Mouse (Mus musculus): ENCODE results near the gene Cd2.

Gene Cd2

DNA sequence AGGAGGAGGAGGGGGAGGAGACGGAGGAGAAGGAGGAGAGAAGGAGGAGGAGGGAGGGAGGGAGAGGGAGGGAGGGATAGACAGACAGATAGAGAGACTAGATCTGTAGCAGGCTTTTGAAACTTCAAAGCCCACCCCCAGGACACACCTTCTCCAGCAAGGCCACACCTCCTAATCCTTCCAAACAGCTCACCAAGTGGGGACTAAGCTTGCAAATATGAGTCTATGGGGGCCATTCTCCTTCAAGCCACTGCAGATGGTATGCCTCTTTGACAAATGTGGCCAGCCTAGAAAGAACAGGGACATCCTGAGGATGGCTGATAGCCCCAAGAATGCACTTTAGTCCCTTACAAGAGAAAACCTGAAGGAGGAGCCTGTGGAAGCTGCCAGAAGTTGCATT is 15.6 kb downstream of the Cd2 start:
- DNase-seq (ENCODE audit: low read depth, low spot score), result no peak
- no peaks in the 10 kb centered on the region for H3K27me3 ChIP-seq (ENCODE audit: control insufficient read depth, insufficient read depth, low read length, poor library complexity, severe bottlenecking)
- peaks cover 12% of the 10 kb centered on the region for H3K36me3 ChIP-seq (ENCODE audit: control insufficient read depth, insufficient read depth, low read length, poor library complexity, severe bottlenecking)

- H3K36me3 ChIP-seq (ENCODE audit: control insufficient read depth, insufficient read depth, low read length, poor library complexity, severe bottlenecking), result peaks cover 9% of the 10 kb centered on the region
Observed at GRCm38 (mm10) chr3:101270833-101271232, 16.9 kb downstream of the Cd2 start.

DNA sequence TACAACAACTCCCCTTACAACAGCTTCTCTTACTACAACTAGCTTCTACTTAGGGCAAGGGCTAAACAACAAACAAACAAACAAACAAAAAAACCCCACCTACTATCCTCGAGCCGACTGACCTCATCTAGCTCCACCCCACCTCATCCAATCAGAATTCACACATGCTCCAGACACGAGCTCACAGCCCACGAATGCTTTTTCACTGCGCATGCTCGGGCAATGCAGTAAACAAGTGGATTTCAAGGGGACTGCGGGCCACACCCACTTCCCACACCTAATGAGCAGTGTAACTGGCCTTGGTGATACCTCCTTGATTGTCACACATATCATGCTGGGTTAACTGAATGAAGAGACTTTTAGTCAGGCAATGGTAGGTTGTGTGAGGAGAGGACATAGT is 19.4 kb downstream of the Cd2 start:
- Histone ChIP-seq H3K27me3 (ENCODE audit: control insufficient read depth, insufficient read depth, low read length, poor library complexity, severe bottlenecking) (no peaks in the 10 kb centered on the region), H3K36me3 (ENCODE audit: control insufficient read depth, insufficient read depth, low read length, poor library complexity, severe bottlenecking) (peaks cover 5% of the 10 kb centered on the region; the same call in 1 of the 2 replicates)
- DNase-seq (ENCODE audit: low read depth, low spot score), result no peak

More at GRCm38 (mm10) chr3:101270833-101271232, 16.9 kb downstream of the Cd2 start:
- DNase-seq (ENCODE audit: low read depth, low spot score), result peak; percentile 84
- no peaks in the 10 kb centered on the region for H3K27me3 ChIP-seq (ENCODE audit: control insufficient read depth, insufficient read depth, low read length, poor library complexity, severe bottlenecking)

DNA sequence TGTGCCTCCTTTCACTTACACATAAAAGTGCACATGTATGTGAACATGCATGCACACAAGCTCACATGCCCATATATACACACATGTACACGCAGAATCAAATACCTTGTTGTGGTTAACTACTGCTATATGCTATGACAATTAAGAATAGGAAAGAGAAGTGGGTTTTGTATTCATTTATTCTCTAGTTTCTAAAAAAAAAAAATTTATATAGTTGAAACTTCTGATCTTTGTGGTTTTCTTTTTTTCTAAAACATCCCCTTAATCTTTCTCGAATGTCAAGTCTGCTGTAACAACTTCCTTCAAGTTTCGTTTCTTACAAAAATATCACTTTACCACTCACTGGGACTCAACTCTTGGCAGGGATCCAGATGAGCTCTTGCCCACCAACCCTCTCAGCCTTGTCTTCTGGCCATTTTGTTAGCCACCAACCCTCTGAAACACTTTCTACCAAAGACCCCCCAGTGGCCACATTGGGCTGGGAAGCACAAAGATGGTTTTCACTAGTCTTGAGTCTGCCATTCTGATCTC is 22.1 kb downstream of the Cd2 start:
- Histone ChIP-seq H3K36me3 (ENCODE audit: control insufficient read depth, insufficient read depth, low read length, poor library complexity, severe bottlenecking) (no peaks in the 10 kb centered on the region; the same call in 1 of the 2 replicates), H3K27me3 (ENCODE audit: control insufficient read depth, insufficient read depth, low read length, poor library complexity, severe bottlenecking) (no peaks in the 10 kb centered on the region)
- peak; percentile 55 for DNase-seq (ENCODE audit: low read depth, low spot score)

- DNase-seq (ENCODE audit: low read depth, low spot score), result no peak
- no peaks in the 10 kb centered on the region for H3K36me3 ChIP-seq (ENCODE audit: control insufficient read depth, insufficient read depth, low read length, poor library complexity, severe bottlenecking)
- H3K27me3 ChIP-seq (ENCODE audit: control insufficient read depth, insufficient read depth, low read length, poor library complexity, severe bottlenecking), result no peaks in the 10 kb centered on the region
Observed at GRCm38 (mm10) chr3:101258976-101259375, 28.8 kb downstream of the Cd2 start.

GRCm38 (mm10) chr3:101256090-101256489 is 31.6 kb downstream of the Cd2 start:
- no peak for DNase-seq (ENCODE audit: low read depth, low spot score)
- no peaks in the 10 kb centered on the region for H3K27me3 ChIP-seq (ENCODE audit: control insufficient read depth, insufficient read depth, low read length, poor library complexity, severe bottlenecking)

GRCm38 (mm10) chr3:101252141-101252540 is 35.6 kb downstream of the Cd2 start:
- H3K36me3 ChIP-seq (ENCODE audit: control insufficient read depth, insufficient read depth, low read length, poor library complexity, severe bottlenecking), result no peaks in the 10 kb centered on the region; the same call in 1 of the 2 replicates
- H3K27me3 ChIP-seq (ENCODE audit: control insufficient read depth, insufficient read depth, low read length, poor library complexity, severe bottlenecking), result no peaks in the 10 kb centered on the region
- no peak for DNase-seq (ENCODE audit: low read depth, low spot score)

More at GRCm38 (mm10) chr3:101256090-101256489, 31.6 kb downstream of the Cd2 start:
- H3K36me3 ChIP-seq (ENCODE audit: control insufficient read depth, insufficient read depth, low read length, poor library complexity, severe bottlenecking), result no peaks in the 10 kb centered on the region; the same call in 1 of the 2 replicates

DNA sequence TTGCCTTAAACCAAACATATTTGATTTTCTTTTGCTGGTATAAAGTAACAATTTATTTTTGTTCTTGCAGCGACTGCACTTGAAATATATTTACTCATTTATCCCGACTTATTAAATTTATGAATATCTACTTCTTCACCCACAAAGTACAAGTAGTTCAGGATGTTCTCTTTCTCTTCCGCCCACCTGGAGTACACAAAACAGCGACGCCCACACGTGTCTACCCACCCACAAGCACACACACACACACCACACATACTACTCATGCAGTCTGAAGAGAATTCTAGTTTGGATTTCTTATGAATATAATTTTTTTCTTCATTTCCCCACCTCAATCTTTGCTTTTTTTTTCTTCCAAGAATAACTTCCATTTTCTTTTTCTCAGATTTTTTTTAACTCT is 37.9 kb downstream of the Cd2 start:
- Histone ChIP-seq H3K27me3 (ENCODE audit: control insufficient read depth, insufficient read depth, low read length, poor library complexity, severe bottlenecking) (no peaks in the 10 kb centered on the region), H3K36me3 (ENCODE audit: control insufficient read depth, insufficient read depth, low read length, poor library complexity, severe bottlenecking) (no peaks in the 10 kb centered on the region; the same call in 1 of the 2 replicates)
- no peak for DNase-seq (ENCODE audit: low read depth, low spot score)

- Histone ChIP-seq H3K27me3 (ENCODE audit: control insufficient read depth, insufficient read depth, low read length, poor library complexity, severe bottlenecking) (no peaks in the 10 kb centered on the region), H3K36me3 (ENCODE audit: control insufficient read depth, insufficient read depth, low read length, poor library complexity, severe bottlenecking) (no peaks in the 10 kb centered on the region; the same call in 1 of the 2 replicates)
- DNase-seq (ENCODE audit: low read depth, low spot score), result no peak
Observed at GRCm38 (mm10) chr3:101245212-101245611, 42.5 kb downstream of the Cd2 start.

GRCm38 (mm10) chr3:101243002-101243401 is 44.7 kb downstream of the Cd2 start:
- no peaks in the 10 kb centered on the region for H3K36me3 ChIP-seq (ENCODE audit: control insufficient read depth, insufficient read depth, low read length, poor library complexity, severe bottlenecking)
- no peaks in the 10 kb centered on the region for H3K27me3 ChIP-seq (ENCODE audit: control insufficient read depth, insufficient read depth, low read length, poor library complexity, severe bottlenecking)
- DNase-seq (ENCODE audit: low read depth, low spot score), result no peak

DNA sequence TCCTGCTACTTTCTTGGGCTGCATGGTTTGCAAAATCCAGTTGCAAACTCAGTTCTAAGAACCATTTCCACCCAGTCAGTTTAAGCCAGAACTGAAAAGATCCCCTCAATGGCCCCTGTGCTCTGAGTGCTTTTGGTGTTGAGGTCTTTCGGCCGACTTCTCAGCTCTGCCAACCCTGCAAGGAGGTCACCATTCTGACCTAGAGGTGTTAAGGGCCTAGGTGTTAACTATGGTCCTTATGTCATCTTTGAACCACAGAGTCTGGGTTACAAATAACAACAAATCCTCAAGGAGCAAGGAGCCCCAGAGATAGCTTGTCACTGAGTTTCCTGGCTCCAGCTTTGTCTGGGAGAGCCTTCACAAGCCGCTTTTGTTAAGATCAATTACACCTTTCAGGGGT is 45.9 kb downstream of the Cd2 start:
- Histone ChIP-seq H3K36me3 (ENCODE audit: control insufficient read depth, insufficient read depth, low read length, poor library complexity, severe bottlenecking) (no peaks in the 10 kb centered on the region), H3K27me3 (ENCODE audit: control insufficient read depth, insufficient read depth, low read length, poor library complexity, severe bottlenecking) (no peaks in the 10 kb centered on the region)
- no peak for DNase-seq (ENCODE audit: low read depth, low spot score)

DNA sequence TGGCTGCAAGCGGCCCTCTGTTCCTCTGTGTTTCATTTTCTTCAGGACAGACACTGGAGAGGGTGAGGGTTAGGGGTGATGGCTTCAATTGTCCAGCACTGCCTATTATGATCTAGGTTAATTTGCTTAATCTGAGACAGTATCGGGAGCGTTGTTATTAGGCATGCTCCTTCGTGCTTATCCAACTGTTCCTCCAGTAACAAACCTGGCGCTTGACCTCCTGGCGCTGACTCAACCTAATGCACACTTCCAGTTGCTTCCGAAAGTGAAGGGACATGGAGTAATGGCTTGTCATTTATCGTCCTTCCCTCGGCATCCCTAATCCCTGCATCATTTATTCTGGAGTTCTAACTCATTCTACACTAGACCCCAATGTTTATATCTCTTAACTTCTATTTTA is 46.9 kb downstream of the Cd2 start:
- DNase-seq (ENCODE audit: low read depth, low spot score), result no peak
- Histone ChIP-seq H3K27me3 (ENCODE audit: control insufficient read depth, insufficient read depth, low read length, poor library complexity, severe bottlenecking) (no peaks in the 10 kb centered on the region), H3K36me3 (ENCODE audit: control insufficient read depth, insufficient read depth, low read length, poor library complexity, severe bottlenecking) (no peaks in the 10 kb centered on the region)

DNA sequence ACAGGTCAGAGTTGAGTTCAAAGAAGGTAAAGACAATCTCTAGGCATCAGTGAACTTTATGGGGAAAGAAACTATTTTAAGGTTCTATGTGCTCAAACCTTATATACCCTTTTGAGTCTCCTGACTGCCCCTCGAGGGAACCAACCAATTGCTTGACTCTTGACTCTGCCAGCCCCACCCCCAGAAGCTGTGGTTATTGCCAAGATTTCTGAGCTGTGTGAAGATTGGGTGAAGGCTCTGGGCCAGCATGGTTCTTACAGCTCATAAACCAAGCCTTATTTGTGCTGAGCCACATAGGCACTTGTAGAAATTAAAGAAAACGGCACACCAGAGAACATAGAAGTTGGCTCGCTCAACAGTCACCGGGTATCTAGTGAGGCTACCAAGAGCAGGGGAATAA is 48.5 kb downstream of the Cd2 start:
- Histone ChIP-seq H3K36me3 (ENCODE audit: control insufficient read depth, insufficient read depth, low read length, poor library complexity, severe bottlenecking) (no peaks in the 10 kb centered on the region), H3K27me3 (ENCODE audit: control insufficient read depth, insufficient read depth, low read length, poor library complexity, severe bottlenecking) (no peaks in the 10 kb centered on the region)
- DNase-seq (ENCODE audit: low read depth, low spot score), result no peak

GRCm38 (mm10) chr3:101238695-101239094 is 49.0 kb downstream of the Cd2 start:
- DNase-seq (ENCODE audit: low read depth, low spot score), result peak; percentile 69
- H3K36me3 ChIP-seq (ENCODE audit: control insufficient read depth, insufficient read depth, low read length, poor library complexity, severe bottlenecking), result no peaks in the 10 kb centered on the region

DNA sequence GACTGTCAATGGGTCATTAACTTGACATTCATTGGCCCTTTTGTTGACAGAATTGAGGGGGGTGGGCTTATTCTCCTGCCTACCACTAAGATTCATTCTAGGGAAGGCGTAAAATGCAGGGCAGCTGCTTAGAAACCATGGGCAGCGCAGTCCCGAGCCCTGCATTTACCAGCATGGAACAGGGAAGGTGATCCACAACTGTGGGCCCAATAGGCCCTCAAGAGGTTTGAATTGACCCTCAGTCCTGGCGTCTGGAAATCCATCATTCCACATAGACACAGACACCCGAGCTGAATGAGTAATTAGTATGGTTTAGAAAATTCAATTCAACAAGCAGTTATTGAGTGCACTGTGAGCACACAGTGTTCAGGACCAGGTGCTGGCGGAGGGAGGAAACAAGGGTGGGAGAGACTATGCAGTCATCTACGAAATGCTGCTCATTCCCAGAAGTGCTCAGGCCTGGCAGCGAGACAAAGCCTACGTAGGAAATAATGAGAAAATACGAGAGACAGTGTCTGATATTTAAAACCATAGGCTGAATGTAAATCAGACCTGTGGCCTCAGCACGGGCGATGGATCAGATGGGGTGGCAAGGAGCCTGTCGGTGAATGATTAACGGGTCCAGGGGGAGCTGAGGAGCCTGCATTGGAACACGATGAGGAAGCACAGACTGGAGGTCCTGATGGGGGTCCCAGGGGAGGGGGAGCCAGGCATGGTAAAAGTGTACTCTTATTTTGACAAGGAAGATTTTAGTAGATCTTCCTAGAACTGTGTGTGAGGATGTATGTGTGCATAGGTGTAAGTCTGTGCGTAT is 50.5 kb downstream of the Cd2 start:
- DNase-seq (ENCODE audit: low read depth, low spot score), result no peak
- no peaks in the 10 kb centered on the region for H3K27me3 ChIP-seq (ENCODE audit: control insufficient read depth, insufficient read depth, low read length, poor library complexity, severe bottlenecking)
- H3K36me3 ChIP-seq (ENCODE audit: control insufficient read depth, insufficient read depth, low read length, poor library complexity, severe bottlenecking), result no peaks in the 10 kb centered on the region

More at GRCm38 (mm10) chr3:101238695-101239094, 49.0 kb downstream of the Cd2 start:
- no peaks in the 10 kb centered on the region for H3K27me3 ChIP-seq (ENCODE audit: control insufficient read depth, insufficient read depth, low read length, poor library complexity, severe bottlenecking)

Data from splenic B cell, adult 2 months (primary cell).